Mouse (Mus musculus): ENCODE results near the gene Samd4.

Gene Samd4

GRCm38 (mm10) chr14:46955109-46955508, 72.5 kb downstream of the Samd4 start:
- no peak for DNase-seq (ENCODE audit: low read depth, low spot score)

DNA sequence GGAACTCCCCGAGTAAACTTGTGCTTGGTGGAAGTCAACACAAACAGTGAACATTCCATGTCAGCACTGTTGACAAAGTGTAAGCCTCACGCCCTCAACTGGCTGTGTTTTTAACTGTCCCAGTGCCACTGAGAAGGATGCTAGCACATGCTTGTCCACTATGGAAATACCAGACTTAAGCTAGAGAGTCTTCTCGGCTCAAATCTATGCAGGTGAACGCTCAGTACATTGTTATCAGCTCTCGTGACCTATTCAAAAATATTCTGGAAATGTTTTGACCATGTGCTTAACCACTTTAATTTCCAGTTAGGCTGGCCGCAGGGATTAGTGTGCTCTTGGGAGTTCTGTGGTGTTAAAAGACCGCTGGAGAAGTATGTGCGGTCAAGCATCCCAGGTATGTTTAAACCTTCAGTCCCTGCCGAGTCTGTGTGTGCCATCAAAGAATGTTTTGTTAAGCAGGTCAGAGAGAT, 73.0 kb downstream of the Samd4 start:
- DNase-seq (ENCODE audit: low read depth, low spot score) = no peak

DNA sequence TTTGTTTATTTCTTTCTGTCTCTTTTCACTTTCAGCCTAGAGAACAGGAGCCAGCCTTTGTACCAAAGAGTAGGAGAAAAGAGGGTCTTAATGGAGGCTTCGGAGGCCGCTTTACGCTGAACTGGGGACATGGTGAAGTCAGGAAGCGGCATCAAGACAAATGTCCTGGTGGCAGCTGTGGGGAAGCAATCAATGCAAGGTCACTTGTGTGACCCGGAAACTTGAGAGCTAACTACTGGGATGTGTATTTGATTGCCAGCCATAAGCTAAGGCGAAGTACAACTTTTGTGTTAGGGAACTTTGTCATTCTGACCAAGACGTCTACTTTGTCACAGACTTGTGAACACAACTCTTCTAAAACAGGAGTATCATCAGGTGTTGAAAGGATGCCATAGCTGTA, 73.5 kb downstream of the Samd4 start:
- no peak for DNase-seq (ENCODE audit: low read depth, low spot score)

DNA sequence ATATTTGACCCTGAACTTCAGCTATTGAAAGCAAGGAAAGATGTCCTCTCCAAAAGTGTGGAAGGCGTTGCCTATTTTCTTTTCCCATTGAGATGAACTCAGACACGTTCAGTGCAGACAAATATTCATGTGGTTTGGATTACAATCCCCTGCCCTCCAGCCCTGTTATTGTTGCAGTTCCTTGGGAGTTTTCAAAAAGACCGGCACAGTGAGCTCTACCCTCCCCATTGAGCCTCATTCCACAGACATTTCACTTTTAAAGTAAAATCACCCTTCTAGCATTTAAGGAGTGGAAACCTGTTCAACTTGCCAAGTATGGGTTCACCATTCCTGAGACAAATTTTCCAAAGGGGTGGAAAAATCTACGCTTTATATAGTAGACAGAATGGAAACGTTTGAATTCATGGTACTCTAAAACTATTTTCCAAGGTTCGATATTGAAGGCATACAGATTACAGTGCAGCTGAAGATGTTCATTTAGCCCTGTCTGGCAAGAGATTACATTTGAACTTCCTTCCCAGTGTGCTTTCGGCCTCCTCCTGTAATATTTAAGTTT, 76.6 kb downstream of the Samd4 start:
- no peak for DNase-seq (ENCODE audit: low read depth, low spot score)

- DNase-seq (ENCODE audit: low read depth, low spot score) = no peak
Observed at GRCm38 (mm10) chr14:46959831-46960230, 77.2 kb downstream of the Samd4 start.

GRCm38 (mm10) chr14:46962832-46963231, 80.2 kb downstream of the Samd4 start:
- DNase-seq (ENCODE audit: low read depth, low spot score) = no peak

DNA sequence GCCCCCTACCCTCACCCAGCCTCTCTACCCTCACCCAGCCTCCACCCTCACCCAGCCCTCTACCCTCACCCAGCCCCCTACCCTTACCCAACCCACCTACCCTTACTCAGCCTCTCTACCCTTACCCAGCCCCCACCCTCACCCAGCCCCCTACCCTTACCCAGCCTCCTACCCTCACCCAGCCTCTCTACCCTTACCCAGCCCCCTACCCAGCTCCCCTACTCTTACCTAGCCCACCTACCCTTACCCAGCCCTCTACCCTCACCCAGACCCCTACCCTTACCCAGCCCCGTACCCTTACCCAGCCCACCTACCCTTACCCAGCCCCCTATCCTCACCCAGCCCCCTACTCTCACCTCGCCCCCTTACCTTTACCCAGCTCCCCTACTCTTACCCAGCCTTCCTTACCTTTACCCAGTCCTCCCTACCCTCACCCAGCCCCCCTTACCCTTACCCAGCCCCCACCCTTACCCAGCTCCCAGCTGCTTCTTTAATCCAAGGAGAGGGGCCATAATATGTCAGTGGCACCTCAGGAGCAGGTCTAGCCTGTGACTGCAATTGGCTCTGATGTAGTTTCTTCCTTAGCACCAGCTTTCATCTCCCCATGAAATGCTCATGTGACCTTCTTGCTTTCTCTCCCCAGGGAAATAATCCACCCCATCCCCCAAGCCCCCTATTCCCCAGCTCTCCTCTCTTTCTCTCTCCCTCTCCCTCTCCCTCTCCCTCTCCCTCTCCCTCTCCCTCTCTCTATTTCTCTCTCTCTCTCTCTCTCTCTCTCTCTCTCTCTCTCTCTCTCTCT, 81.6 kb downstream of the Samd4 start:
- no peak for DNase-seq (ENCODE audit: low read depth, low spot score)

DNA sequence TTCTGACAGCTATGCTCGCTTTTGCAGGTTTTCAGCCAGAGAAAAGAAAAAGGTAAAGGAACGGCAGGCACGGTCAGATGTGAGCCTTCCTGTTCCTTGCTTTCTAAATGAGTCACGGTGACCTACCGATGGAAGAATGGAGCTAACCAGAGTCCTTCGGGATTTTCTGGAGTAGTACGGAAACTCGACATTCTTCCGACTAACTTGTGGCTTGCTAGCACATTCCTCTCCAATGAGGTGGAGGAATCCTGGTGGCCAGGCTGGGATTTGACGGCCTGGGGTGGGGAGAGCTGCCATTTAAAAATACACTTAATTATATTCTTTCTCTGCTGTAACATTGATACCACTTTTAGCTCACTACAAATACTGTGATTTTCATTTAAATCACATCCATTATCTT, 83.6 kb downstream of the Samd4 start:
- DNase-seq (ENCODE audit: low read depth, low spot score) = no peak

DNA sequence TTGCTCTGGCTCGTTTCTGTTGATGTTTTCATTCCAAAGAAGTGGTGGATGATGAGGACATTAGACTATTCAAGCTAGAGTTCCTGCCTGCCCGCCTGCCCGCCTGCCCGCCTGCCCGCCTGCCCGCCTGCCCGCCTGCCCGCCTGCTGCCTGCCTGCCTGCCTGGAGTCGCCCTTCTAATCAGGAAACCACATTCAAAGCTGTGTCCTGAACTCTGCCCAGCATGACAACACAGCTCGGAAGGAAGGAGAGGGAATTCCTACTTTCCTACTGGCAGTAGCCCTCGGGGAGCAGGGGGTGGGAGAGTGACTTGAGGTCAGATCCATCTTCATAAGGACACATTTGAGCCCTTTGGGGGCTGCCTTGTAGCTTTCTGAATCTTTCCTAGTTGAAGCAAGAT, 85.4 kb downstream of the Samd4 start:
- DNase-seq (ENCODE audit: low read depth, low spot score) = no peak

DNA sequence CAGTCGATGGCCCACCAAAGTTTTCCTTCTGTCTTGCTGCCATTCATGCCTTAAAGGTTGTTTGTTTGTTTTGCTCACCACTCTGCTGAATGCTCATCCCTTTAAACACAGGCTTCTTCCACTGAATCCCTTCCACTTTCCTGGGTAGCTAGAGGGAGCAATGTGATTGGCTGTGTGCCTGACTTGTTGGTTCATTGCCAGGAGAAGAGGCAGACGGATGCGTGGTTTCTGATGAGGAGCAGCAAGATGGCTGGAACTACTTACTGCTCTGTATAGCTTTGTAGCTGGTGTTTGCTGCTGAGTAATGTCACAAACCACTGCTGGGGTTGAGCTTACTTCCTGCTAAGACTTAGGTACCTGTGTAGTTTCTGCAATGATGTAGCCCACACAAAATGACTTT, 88.0 kb downstream of the Samd4 start:
- DNase-seq (ENCODE audit: low read depth, low spot score) = no peak

DNA sequence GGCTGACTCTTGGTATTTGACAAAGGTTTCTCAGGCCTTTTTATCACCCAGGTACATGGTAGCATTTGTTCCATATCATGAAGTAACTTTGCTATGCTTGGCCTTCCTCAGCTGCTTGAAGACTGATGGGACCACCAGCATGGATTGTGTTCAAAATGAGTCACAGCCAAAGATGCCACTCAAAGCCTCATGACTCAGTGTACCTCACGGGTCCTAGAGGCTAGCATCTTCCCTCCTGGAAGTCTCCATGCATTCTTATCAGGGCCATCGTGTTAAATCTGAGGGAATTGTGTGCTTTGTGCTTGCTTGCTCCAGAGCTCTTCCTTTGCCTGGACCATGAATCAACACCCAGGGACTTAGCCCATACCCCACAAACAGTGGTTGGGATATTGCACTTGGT, 89.1 kb downstream of the Samd4 start:
- DNase-seq (ENCODE audit: low read depth, low spot score) = no peak

- no peak for DNase-seq (ENCODE audit: low read depth, low spot score)
Observed at GRCm38 (mm10) chr14:46974874-46975273, 92.2 kb downstream of the Samd4 start.

GRCm38 (mm10) chr14:46975969-46976368, 93.3 kb downstream of the Samd4 start:
- no peak for DNase-seq (ENCODE audit: low read depth, low spot score)

- DNase-seq (ENCODE audit: low read depth, low spot score) = no peak
Observed at GRCm38 (mm10) chr14:46976712-46977111, 94.1 kb downstream of the Samd4 start.

DNA sequence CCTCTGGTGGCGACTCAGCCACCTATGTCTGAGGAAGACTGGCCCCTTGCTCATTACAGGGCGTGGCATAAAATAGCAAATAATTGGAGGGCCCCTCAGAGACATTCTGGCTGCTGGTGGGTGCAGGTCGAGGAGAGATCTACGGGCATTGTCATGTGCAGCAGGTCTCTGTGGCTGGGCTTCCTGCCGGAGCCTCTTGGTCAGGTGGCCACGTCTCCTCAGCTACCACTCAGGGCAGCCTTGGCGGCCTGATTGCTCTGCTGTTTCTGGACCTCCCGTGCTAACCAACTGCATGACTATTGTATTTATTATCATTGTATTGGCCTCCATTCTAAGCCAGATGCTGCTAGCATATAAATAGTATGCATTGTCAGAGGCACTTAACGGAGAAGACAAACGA, 95.0 kb downstream of the Samd4 start:
- DNase-seq (ENCODE audit: low read depth, low spot score) = no peak

DNA sequence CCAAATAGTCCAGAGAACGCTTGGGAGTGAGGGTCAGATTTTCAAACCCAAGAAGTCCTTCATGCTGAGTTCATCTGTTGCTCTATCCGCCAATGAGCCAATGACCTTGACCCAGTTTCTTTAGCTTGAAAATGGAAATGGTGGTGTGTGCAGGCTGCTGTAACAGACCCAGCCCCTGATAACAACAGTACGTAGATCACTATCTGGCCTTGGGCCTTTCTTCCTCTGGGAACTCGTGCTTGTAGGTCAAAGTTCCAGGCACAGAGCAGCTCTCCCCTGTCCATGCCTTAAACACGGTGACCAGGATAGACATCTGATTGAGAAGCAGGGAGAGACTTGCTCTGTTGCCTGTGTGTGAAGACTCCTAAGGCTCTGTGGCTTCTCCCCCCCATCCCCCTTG, 96.5 kb downstream of the Samd4 start:
- DNase-seq (ENCODE audit: low read depth, low spot score) = no peak

DNA sequence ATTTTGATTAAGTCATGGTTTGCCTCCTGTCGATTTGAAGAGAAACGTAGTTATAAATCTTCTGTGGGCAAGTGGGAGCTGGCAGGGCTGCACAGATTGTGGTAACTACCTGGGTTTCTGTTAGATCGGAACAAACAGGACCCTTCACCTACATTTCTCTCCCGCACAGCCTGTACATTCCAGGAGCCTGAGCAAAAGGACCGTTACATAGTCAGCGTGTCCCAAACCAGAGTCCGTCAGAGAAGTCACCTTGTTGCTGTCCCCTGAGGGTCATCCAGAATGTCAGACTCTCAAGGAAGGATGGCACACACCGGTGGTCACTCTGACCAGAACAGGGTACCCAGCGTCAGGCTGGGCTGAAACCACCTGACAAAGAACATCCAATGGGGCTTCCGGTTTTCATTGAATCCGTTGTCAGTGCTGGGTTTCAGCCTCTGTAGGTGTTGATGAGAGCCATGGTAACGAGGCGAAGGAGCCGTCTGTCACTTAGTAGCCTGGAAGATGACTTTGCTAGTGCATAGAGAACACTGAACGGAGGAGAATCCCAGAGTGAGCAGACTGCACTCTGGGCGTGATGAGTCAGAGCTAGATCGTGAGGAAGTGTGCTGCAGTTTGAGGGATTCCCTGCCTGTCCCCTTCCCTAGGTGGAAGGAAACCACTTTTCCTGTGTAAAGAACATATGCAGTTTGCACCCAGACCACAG, 98.2 kb downstream of the Samd4 start:
- no peak for DNase-seq (ENCODE audit: low read depth, low spot score)

GRCm38 (mm10) chr14:46982106-46982505, 99.5 kb downstream of the Samd4 start:
- no peak for DNase-seq (ENCODE audit: low read depth, low spot score)

DNA sequence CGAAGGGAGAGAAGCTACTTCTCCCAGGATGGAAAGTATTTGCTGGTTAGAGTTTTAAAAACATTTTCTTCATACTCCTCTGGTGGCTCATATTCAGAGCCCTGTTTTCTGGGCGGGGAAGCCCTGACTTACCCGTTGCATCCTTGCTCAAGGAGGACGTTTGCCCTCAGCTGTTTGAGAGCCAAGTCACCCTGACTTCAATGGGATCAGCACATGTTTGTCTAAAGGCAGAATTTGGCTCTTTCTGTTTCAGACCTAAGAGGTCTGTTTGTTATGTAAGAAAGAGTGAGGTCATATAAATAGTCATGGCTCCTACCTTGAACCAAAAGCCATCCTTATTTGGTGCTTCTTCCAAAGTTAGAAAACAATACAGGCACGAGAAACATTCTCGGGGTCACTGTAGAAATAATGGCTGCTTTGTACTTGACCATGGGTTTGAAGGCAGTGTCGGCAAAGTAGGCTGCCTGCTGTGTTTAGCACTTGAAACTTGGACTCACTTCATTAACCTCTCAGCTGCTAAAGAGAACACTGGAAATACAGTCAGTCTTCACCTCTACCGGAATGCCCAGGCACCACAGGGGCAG, 102.0 kb downstream of the Samd4 start:
- DNase-seq (ENCODE audit: low read depth, low spot score) = no peak

DNA sequence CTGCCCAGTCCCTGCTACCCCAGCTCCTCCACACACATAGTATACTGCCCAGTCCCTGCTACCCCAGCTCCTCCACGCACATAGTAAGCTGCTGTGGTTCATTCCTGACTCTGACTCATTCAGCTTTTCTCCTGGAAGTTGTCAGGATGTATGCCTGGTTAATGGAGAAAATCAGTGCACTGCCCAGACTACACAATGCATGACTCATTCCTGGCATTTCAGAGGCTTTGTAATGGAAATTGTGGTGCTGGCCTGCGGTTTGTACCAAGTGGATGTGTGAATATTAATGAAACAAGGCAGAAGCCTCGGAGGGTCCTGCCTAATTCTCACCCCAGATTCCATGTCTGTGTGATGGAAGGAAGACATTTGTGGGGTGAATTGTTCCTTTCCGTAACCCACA, 107.0 kb downstream of the Samd4 start:
- no peak for DNase-seq (ENCODE audit: low read depth, low spot score)

DNA sequence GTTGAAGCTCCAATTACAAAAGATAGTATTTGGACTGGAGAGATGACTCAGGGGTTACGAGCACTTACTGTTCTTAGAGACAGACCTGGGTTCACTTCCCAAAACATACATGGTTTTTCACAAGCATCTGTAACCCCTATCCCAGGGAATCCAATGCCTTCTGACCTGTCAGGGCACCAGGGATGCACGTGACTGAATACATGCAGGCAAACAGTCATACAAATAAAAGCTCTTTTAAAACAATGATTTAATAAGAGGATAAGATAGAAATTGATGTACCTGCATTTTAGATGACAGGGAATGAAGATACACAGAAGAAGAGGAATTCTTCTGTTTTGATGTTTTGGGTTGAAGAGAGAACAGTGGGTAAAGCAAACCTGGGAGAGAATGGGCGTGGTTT, 107.8 kb downstream of the Samd4 start:
- no peak for DNase-seq (ENCODE audit: low read depth, low spot score)

GRCm38 (mm10) chr14:46994704-46995103, 112.0 kb downstream of the Samd4 start:
- DNase-seq (ENCODE audit: low read depth, low spot score) = no peak
